Mouse (Mus musculus): ENCODE measurements at regions not wholly inside any gene's neighbourhood (a gene's known extent, or its start where the extent isn't known, plus 50 kb on each side); places are given as distances from the start of the nearest gene placed in this dataset.

- TF ChIP-seq CTCF (IDR thresholded peaks at IDR 0.05 in 2 of 3, conservative IDR thresholded peaks at IDR 0.05 in 1 of 3; ENCODE audit: control insufficient read depth in 1 of 3, insufficient read depth in 1 of 3, low read depth in 2 of 3, low read length in 3 of 3, poor library complexity in 1 of 3, severe bottlenecking in 1 of 3) (peak; percentile 10 to 30 (median 14); a peak in 3 of 6 replicates), MXI1 (IDR thresholded peaks at IDR 0.05; ENCODE audit: low read depth, low read length) (no peak), SMC3 (IDR thresholded peaks at IDR 0.05; ENCODE audit: low read depth, low read length) (peak; percentile 12; the same call in 1 of the 2 replicates), RAD21 (IDR thresholded peaks at IDR 0.05; ENCODE audit: low read depth, low read length) (peak; percentile 13)
- Histone ChIP-seq H3K79me2 (ENCODE audit: control insufficient read depth, insufficient read depth, low read length, poor library complexity) (no peaks in the 10 kb centered on the region), H3K9me3 (replicated peaks; ENCODE audit: insufficient read depth, low read length) (no peaks in the 10 kb centered on the region), H3K9ac (ENCODE audit: control insufficient read depth, low read depth, low read length, poor library complexity, severe bottlenecking) (no peak overlapping the region), H3K4me3 (ENCODE audit: control insufficient read depth in 1 of 2, insufficient read depth in 1 of 2, low read depth in 2 of 2, low read length in 2 of 2) (no peak overlapping the region), H3K27ac (ENCODE audit: control insufficient read depth, low read depth, low read length) (no peak overlapping the region), H3K36me3 (ENCODE audit: control insufficient read depth in 1 of 2, insufficient read depth in 2 of 2, low read length in 2 of 2) (no peaks in the 10 kb centered on the region), H3K27me3 (ENCODE audit: control insufficient read depth in 1 of 2, insufficient read depth in 2 of 2, low read length in 2 of 2) (peaks cover 2 to 5% of the 10 kb centered on the region in 2 experiments; a peak in 2 of 4 replicates), H3K4me1 (ENCODE audit: control insufficient read depth in 1 of 2, insufficient read depth in 2 of 2, low read length in 2 of 2) (no peaks in the 10 kb centered on the region)
- DNase-seq (ENCODE audit: low read depth, low spot score): no peak
Measured at GRCm38 (mm10) chr4:45730862-45731831, 67.7 kb upstream of the Aldh1b1 start.

GRCm38 (mm10) chr4:45729801-45730200, 69.0 kb upstream of the Aldh1b1 start:
- H3K4me1 ChIP-seq (ENCODE audit: control insufficient read depth in 1 of 2, insufficient read depth in 2 of 2, low read length in 2 of 2): no peaks in the 10 kb centered on the region
- no peak for TF ChIP-seq SIN3A (IDR thresholded peaks at IDR 0.05; ENCODE audit: low read length)
- TF ChIP-seq CHD1 (IDR thresholded peaks at IDR 0.05; ENCODE audit: low read depth, low read length): no peak
- no peak for TF ChIP-seq NRF1 (IDR thresholded peaks at IDR 0.05; ENCODE audit: insufficient read depth, low read depth, low read length, poor library complexity, severe bottlenecking)
- TF ChIP-seq BHLHE40 (IDR thresholded peaks at IDR 0.05; ENCODE audit: borderline replicate concordance, low read depth, low read length): no peak
- no peak for TF ChIP-seq MEF2A (IDR thresholded peaks at IDR 0.05; ENCODE audit: extremely low read depth, insufficient replicate concordance, low read depth, low read length, poor library complexity, severe bottlenecking)
- TF ChIP-seq POLR2AphosphoS2 (IDR thresholded peaks at IDR 0.05; ENCODE audit: low read length): no peak
- TF ChIP-seq TBP (IDR thresholded peaks at IDR 0.05; ENCODE audit: low read depth, low read length): no peak
- no peak for TF ChIP-seq RCOR1 (IDR thresholded peaks at IDR 0.05; ENCODE audit: low read depth, low read length)
- no peak for TF ChIP-seq USF1 (IDR thresholded peaks at IDR 0.05; ENCODE audit: low read depth, low read length)
- no peak for TF ChIP-seq MXI1 (IDR thresholded peaks at IDR 0.05; ENCODE audit: low read depth, low read length)
- TF ChIP-seq JUND (IDR thresholded peaks at IDR 0.05; ENCODE audit: low read depth, low read length): no peak
- no peak for TF ChIP-seq POLR2AphosphoS5 (IDR thresholded peaks at IDR 0.05; ENCODE audit: borderline replicate concordance, low read depth, low read length)
- TF ChIP-seq KAT2A (conservative IDR thresholded peaks at IDR 0.05; ENCODE audit: low read depth, low read length): no peak
- TF ChIP-seq POLR2A (IDR thresholded peaks at IDR 0.05; ENCODE audit: control insufficient read depth in 1 of 2, insufficient read depth in 1 of 2, low read depth in 1 of 2, low read length in 2 of 2, poor library complexity in 1 of 2): no peak
- TF ChIP-seq SMC3 (IDR thresholded peaks at IDR 0.05; ENCODE audit: low read depth, low read length): no peak
- no peak for TF ChIP-seq MAZ (IDR thresholded peaks at IDR 0.05; ENCODE audit: low read depth, low read length)
- no peak for TF ChIP-seq MYB (IDR thresholded peaks at IDR 0.05; ENCODE audit: low read depth, low read length)
- H3K9me3 ChIP-seq (replicated peaks; ENCODE audit: insufficient read depth, low read length): no peaks in the 10 kb centered on the region
- peaks cover 0 to 8% of the 10 kb centered on the region in 2 experiments; a peak in 2 of 4 replicates for H3K27me3 ChIP-seq (ENCODE audit: control insufficient read depth in 1 of 2, insufficient read depth in 2 of 2, low read length in 2 of 2)
- H3K4me3 ChIP-seq (ENCODE audit: control insufficient read depth in 1 of 2, insufficient read depth in 1 of 2, low read depth in 2 of 2, low read length in 2 of 2): no peak overlapping the region
- no peak overlapping the region for H3K9ac ChIP-seq (ENCODE audit: control insufficient read depth, low read depth, low read length, poor library complexity, severe bottlenecking)
- no peak for DNase-seq (ENCODE audit: low read depth, low spot score)
- no peaks in the 10 kb centered on the region for H3K36me3 ChIP-seq (ENCODE audit: control insufficient read depth in 1 of 2, insufficient read depth in 2 of 2, low read length in 2 of 2)
- H3K27ac ChIP-seq (ENCODE audit: control insufficient read depth, low read depth, low read length): no peak overlapping the region
- H3K79me2 ChIP-seq (ENCODE audit: control insufficient read depth, insufficient read depth, low read length, poor library complexity): no peaks in the 10 kb centered on the region
